9 mouse cellular contexts compared by ENCODE assay signal in the genomic region with DNA sequence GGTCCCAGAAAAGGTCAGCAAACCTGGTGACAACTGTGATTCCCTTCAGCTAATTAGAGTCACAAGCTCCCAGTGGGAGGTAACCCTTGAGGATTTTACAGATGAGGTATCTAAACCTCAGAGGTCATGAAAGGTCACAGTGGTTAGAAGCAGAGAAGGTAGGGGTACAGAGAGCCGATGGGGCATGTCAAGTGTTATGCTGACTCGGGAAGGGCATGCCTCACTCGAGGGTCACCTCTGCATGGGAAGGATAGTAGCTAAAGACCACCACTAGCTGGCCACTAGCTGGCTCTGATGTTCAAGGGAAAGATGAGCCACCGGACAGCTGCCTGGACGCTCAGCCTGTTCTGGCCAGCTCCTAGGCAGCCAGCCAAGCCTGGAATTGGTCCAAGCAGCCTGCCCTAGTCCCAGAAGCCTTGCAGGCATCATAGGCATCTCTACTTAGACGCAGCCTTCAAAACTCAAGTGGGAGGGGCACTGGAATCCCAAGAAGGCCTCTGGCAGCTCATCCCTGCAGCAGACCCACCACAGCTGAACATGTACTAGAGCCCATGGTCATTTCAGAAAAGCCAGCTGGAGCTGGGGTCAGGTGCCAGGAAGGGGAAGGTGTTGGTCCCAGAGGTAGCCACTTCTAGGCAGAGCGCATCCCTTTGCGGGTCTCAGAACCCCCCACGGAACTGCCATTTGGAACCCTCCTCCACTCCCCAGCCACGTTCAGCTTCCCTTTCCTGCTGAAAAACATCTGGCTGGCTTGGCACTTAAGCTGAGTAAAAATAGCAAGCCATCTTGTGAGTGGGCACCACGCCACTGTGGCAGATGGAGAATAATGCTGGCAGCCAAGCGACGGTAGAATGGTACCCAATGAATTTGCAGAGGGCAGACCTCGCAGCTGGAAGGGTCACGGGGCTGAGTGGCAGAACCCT.
DNase-seq lines count a peak whose midpoint lies in the region; ATAC-seq and TF ChIP-seq lines count a peak whose summit lies in the region.
"Had no signal": no experiment of that assay in that cellular context is flagged by ENCODE, and none has a peak within 500 bp of the region (broad histone marks: within the 10 kb centered on the region; RNA-seq: fewer than 3 reads in every experiment).

No protein-coding gene starts in this region.

- TF ChIP-seq CTCF in cerebellum, adult 2 months (IDR thresholded peaks at IDR 0.05; ENCODE audit: borderline replicate concordance, insufficient read depth, low read depth, low read length): no peak
- TF ChIP-seq CTCF in layer of hippocampus, adult 2 months (conservative IDR thresholded peaks at IDR 0.05): peak; percentile 63

- intact Hi-C loops in heart, postnatal 36 days (cut with DNase I): loop anchor here (5.0 kb wide), 2 partner anchors 65 to 155 kb away; no protein-coding TSS in a partner anchor

- 10% methylated on average over 15 of the region's 15 CpGs for WGBS in cerebellum, adult 2 months
- 25% methylated on average over 15 of the region's 15 CpGs for WGBS in lung, embryonic 15.5 days

- ATAC-seq in lung, embryonic 15.5 days (ENCODE audit: borderline replicate concordance, extremely low read depth, low FRiP score, low TSS enrichment): peak; percentile 90

- H3K9me3 ChIP-seq in lung, embryonic 15.5 days: no peaks in the 10 kb centered on the region
- H3K9me3 ChIP-seq: liver, embryonic 13.5 days had no signal

- peaks cover 21% of the 10 kb centered on the region for H3K4me1 ChIP-seq in cerebellum, adult 2 months (ENCODE audit: control insufficient read depth, insufficient read depth, low read length)
- peaks cover 22% of the 10 kb centered on the region for H3K4me1 ChIP-seq in lung, embryonic 15.5 days

- no peak overlapping the region for H3K27ac ChIP-seq in cerebellum, adult 2 months (ENCODE audit: insufficient read depth, low read length)
- H3K27ac ChIP-seq in layer of hippocampus, adult 2 months: peak overlapping the region; percentile 8; the same call in 1 of the 2 replicates
- peak overlapping the region; percentile 26; the same call in 1 of the 2 replicates for H3K27ac ChIP-seq in lung, embryonic 15.5 days
- H3K27ac ChIP-seq: liver, embryonic 13.5 days had no signal

- peak; percentile 35 for DNase-seq in 416B (ENCODE audit: low read depth)
- DNase-seq in cerebellum, adult 2 months: peak; percentile 80 to 82
- peak; percentile 60 to 85 for DNase-seq in frontal cortex, adult 2 months (ENCODE audit: extremely low spot score in 1 of 2, low spot score in 1 of 2)
- peak; percentile 79 to 85 for DNase-seq in heart, postnatal 36 days
- DNase-seq in layer of hippocampus, adult 2 months (ENCODE audit: low spot score in 2 of 2): peak; percentile 75
- peak; percentile 94 for DNase-seq in retina, postnatal 1 day
- no peak for DNase-seq in natural killer cell, adult 2 months (ENCODE audit: low spot score in 2 of 2)
- DNase-seq: liver, embryonic 13.5 days had no signal

- TF ChIP-seq POLR2A in cerebellum, adult 2 months (IDR thresholded peaks at IDR 0.05; ENCODE audit: borderline replicate concordance, insufficient read depth, low read length): no peak

- H3K4me3 ChIP-seq in cerebellum, adult 2 months (replicated peaks; ENCODE audit: insufficient read depth, low read depth, low read length): no peak overlapping the region
- H3K4me3 ChIP-seq in layer of hippocampus, adult 2 months: no peak overlapping the region
- no peak overlapping the region for H3K4me3 ChIP-seq in lung, embryonic 15.5 days
- H3K4me3 ChIP-seq: liver, embryonic 13.5 days had no signal

- no peak overlapping the region for H3K9ac ChIP-seq in lung, embryonic 15.5 days
- H3K9ac ChIP-seq: liver, embryonic 13.5 days had no signal

- peak overlapping the region; percentile 14 for H3K4me2 ChIP-seq in lung, embryonic 15.5 days
- H3K4me2 ChIP-seq: liver, embryonic 13.5 days had no signal

- H3K27me3 ChIP-seq in cerebellum, adult 2 months (ENCODE audit: control insufficient read depth, insufficient read depth, low read length): no peaks in the 10 kb centered on the region; the same call in 1 of the 2 replicates
- no peaks in the 10 kb centered on the region for H3K27me3 ChIP-seq in lung, embryonic 15.5 days

- no peaks in the 10 kb centered on the region for H3K36me3 ChIP-seq in lung, embryonic 15.5 days
- H3K36me3 ChIP-seq: liver, embryonic 13.5 days had no signal

Comparison
In these comparisons a context has a peak if more than half of its experiments do, and no peak if none do; other contexts are left out.
1. DNase-seq: peak in 416B (single experiment), cerebellum, adult 2 months (2 of 2), frontal cortex, adult 2 months (2 of 2), heart, postnatal 36 days (2 of 2), layer of hippocampus, adult 2 months (2 of 2) and retina, postnatal 1 day (single experiment); none in natural killer cell, adult 2 months (0 of 2).